Mouse (Mus musculus) heart, adult 2 months (tissue): ENCODE measurements around the gene Sobp.

Experiments
- CTCF ChIP-seq: fragments of 200-600 bp; IDR thresholded peaks from 2 replicates; pipeline ENCODE4 v1.8.1; 2022; ENCODE audit warnings: antibody characterized with exemption, mild to moderate bottlenecking, moderate library complexity
- EP300 ChIP-seq: fragments of 200-500 bp; IDR thresholded peaks from 2 replicates; pipeline ENCODE4 v1.6.1; 2011; ENCODE audit warnings: low read depth, low read length, control low read depth; ENCODE audit not compliant: insufficient read depth
- POLR2A ChIP-seq: fragments of 200-500 bp; IDR thresholded peaks from 2 replicates; pipeline ENCODE4 v1.6.1; 2011; ENCODE audit warnings: mild to moderate bottlenecking, low read depth, low read length, control low read depth; ENCODE audit not compliant: insufficient read depth

DNA sequence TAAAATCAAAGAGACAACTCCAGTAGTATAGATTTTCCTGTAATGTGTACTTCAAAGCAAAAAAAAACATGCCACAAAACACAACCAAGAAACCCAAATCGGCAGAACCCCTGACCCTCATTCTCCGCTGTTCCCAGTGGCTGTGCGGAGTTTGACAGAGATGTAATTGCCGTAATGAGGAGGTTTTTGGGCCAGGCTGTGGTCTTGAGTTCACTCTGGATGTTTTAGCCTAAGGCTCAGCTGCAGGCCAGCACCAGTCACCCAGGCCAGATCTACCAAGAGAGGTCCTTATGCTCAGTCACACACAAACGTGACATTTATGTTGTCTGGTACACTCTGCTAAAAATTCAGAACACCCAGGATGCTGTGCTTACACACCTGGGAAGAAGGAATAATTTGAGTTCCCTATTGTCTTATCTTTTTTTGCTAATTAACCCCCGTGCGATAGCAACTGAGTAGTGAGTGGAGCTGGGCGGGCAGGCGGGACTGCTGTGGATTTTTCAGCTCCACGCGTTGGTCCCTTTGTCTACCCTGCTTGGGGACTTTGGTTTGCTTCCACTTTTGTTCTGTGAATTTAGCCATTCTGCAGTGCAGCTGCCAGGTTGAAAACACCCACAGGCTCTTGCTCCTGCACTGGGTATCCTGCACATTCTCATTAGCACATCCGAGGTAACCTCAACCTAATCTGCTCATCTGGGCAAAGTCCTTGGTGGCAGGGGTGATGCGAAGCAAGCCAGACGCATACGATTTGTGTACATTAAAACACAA, 140.7 kb downstream of the Sobp start:
- TF ChIP-seq POLR2A (no peak), EP300 (no peak), CTCF (no peak)
